Mouse (Mus musculus): ENCODE results near the gene Gm28038.

The Gm28038 gene

GRCm38 (mm10) chr2:30280743-30281142, at the start of gene Gm28038:
TSS of gene Gm28038 (plus strand) at chr2:30281043.
- no peak for DNase-seq (ENCODE audit: low spot score in 2 of 2)

- DNase-seq (ENCODE audit: low spot score in 2 of 2) = no peak
These were observed 45.2 kb upstream of the Gm28038 start for GRCm38 (mm10) chr2:30235593-30235992.

- no peak for DNase-seq (ENCODE audit: low spot score in 2 of 2)
These were observed 44.2 kb upstream of the Gm28038 start for GRCm38 (mm10) chr2:30236426-30237198.

- DNase-seq (ENCODE audit: low spot score in 2 of 2) = peak; percentile 98 to 99
These were observed 43.5 kb upstream of the Gm28038 start, which contains the start of gene Lrrc8a for GRCm38 (mm10) chr2:30237199-30237880. TSS of gene Lrrc8a (plus strand) at chr2:30237715.

GRCm38 (mm10) chr2:30237881-30238280, 43.0 kb upstream of the Gm28038 start:
- DNase-seq (ENCODE audit: low spot score in 2 of 2) = peak; percentile 34 to 59

GRCm38 (mm10) chr2:30238906-30239465, 41.9 kb upstream of the Gm28038 start:
- no peak for DNase-seq (ENCODE audit: low spot score in 2 of 2)

- DNase-seq (ENCODE audit: low spot score in 2 of 2) = no peak
These were observed 41.1 kb upstream of the Gm28038 start for GRCm38 (mm10) chr2:30239777-30240176.

- no peak for DNase-seq (ENCODE audit: low spot score in 2 of 2)
These were observed 40.6 kb upstream of the Gm28038 start, which contains the start of gene Gm28035 for GRCm38 (mm10) chr2:30240267-30240666. TSS of gene Gm28035 (plus strand) at chr2:30240567.

- DNase-seq (ENCODE audit: low spot score in 2 of 2) = no peak
These were observed 38.3 kb upstream of the Gm28038 start for GRCm38 (mm10) chr2:30242509-30242908.

- DNase-seq (ENCODE audit: low spot score in 2 of 2) = no peak
These were observed 37.5 kb upstream of the Gm28038 start for GRCm38 (mm10) chr2:30243391-30243790.

- no peak for DNase-seq (ENCODE audit: low spot score in 2 of 2)
These were observed 36.2 kb upstream of the Gm28038 start for GRCm38 (mm10) chr2:30244595-30245178.

GRCm38 (mm10) chr2:30247036-30247435, 33.8 kb upstream of the Gm28038 start:
- no peak for DNase-seq (ENCODE audit: low spot score in 2 of 2)

GRCm38 (mm10) chr2:30247681-30248080, 33.2 kb upstream of the Gm28038 start:
- no peak for DNase-seq (ENCODE audit: low spot score in 2 of 2)

- no peak for DNase-seq (ENCODE audit: low spot score in 2 of 2)
These were observed 31.7 kb upstream of the Gm28038 start for GRCm38 (mm10) chr2:30249182-30249581.

GRCm38 (mm10) chr2:30250166-30251128, 30.4 kb upstream of the Gm28038 start:
- no peak for DNase-seq (ENCODE audit: low spot score in 2 of 2)

GRCm38 (mm10) chr2:30251417-30252104, 29.3 kb upstream of the Gm28038 start:
- DNase-seq (ENCODE audit: low spot score in 2 of 2) = no peak

GRCm38 (mm10) chr2:30252521-30252920, 28.3 kb upstream of the Gm28038 start:
- DNase-seq (ENCODE audit: low spot score in 2 of 2) = no peak

- DNase-seq (ENCODE audit: low spot score in 2 of 2) = no peak
These were observed 27.0 kb upstream of the Gm28038 start for GRCm38 (mm10) chr2:30253809-30254208.

- no peak for DNase-seq (ENCODE audit: low spot score in 2 of 2)
These were observed 25.0 kb upstream of the Gm28038 start for GRCm38 (mm10) chr2:30255631-30256395.

All from frontal cortex, postnatal 14 days (tissue).